Mouse (Mus musculus) gastrocnemius, adult 18-20 months (tissue): ENCODE measurements at regions not wholly inside any gene's neighbourhood (a gene's known extent, or its start where the extent isn't known, plus 50 kb on each side); places are given as distances from the start of the nearest gene placed in this dataset.

Experiments
- DNase-seq: peaks from one replicate; pipeline ENCODE4 v3.0.0; 2021; ENCODE audit warnings: low spot score

- DNase-seq, result no peak
Measured at GRCm38 (mm10) chr1:121620262-121620661, 52.5 kb upstream of the Ddx18 start.

GRCm38 (mm10) chr1:121618550-121618949 lies 50.8 kb upstream of the Ddx18 start:
- no peak for DNase-seq
